Mouse (Mus musculus): Measurements from ENCODE around the gene AW549877. TPM values are rescaled to one million over a fixed set of nuclear protein-coding genes. Genes with fewer than 3 reads are reported as not detected.
A peak's percentile ranks its signal among the peaks of the same experiment; 100 is the strongest.

Gene AW549877
- polyA plus RNA-seq, 1 experiment from 2014 or later: 7.6 TPM

- Histone ChIP-seq H3K9ac (ENCODE audit: low read depth, low read length) (peak overlapping the region; percentile 72), H3K27me3 (ENCODE audit: control insufficient read depth, insufficient read depth, low read depth, low read length) (no peaks in the 10 kb centered on the region), H3K4me3 (ENCODE audit: low read depth, low read length) (peak overlapping the region; percentile 90), H3K36me3 (ENCODE audit: control insufficient read depth, insufficient read depth) (peaks cover under 1% of the 10 kb centered on the region; the same call in 1 of the 2 replicates), H3K9me3 (replicated peaks; ENCODE audit: control insufficient read depth, low read length) (no peaks in the 10 kb centered on the region), H3K27ac (ENCODE audit: low read length) (peak overlapping the region; percentile 73), H3K4me1 (ENCODE audit: control insufficient read depth, low read depth, low read length) (peaks cover 3% of the 10 kb centered on the region), H3K4me2 (ENCODE audit: low read depth, low read length) (peak overlapping the region; percentile 86)
- WGBS (ENCODE audit: insufficient replicate concordance): 18% methylated on average over 14 of the region's 14 CpGs
- ATAC-seq (ENCODE audit: low read depth): no peak
Observed at GRCm38 (mm10) chr15:3996267-3997010, 895 bp upstream of the AW549877 start.

GRCm38 (mm10) chr15:3994852-3995447 lies 594 bp downstream of the AW549877 start:
- peak overlapping the region; percentile 87 for H3K9ac ChIP-seq (ENCODE audit: low read depth, low read length)
- peaks cover 3% of the 10 kb centered on the region for H3K4me1 ChIP-seq (ENCODE audit: control insufficient read depth, low read depth, low read length)
- peaks cover 9% of the 10 kb centered on the region; the same call in 1 of the 2 replicates for H3K36me3 ChIP-seq (ENCODE audit: control insufficient read depth, insufficient read depth)
- ATAC-seq (ENCODE audit: low read depth): no peak
- H3K27ac ChIP-seq (ENCODE audit: low read length): peak overlapping the region; percentile 93
- peak overlapping the region; percentile 90 for H3K4me3 ChIP-seq (ENCODE audit: low read depth, low read length)
- H3K9me3 ChIP-seq (replicated peaks; ENCODE audit: control insufficient read depth, low read length): no peaks in the 10 kb centered on the region
- peak overlapping the region; percentile 54 for H3K4me2 ChIP-seq (ENCODE audit: low read depth, low read length)
- no peaks in the 10 kb centered on the region for H3K27me3 ChIP-seq (ENCODE audit: control insufficient read depth, insufficient read depth, low read depth, low read length)
- WGBS (ENCODE audit: insufficient replicate concordance): 17% methylated on average over 14 of the region's 14 CpGs

DNA sequence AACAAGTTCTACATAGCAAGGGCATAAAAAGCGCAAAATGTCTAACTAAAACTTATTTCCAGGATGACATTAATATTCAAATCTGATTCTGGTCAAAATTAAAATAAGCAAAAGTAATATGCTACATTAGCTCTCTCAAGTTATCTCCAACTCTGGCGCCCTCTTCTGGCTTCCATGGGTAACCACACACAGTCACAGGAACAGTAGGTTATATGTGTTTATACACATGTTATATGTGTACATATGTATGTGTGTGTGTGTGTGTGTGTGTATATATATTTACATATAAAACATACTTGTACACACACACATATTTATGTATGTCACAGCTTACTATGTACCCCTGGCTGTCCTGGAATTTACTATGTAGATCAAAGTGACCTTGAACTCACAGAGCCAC lies 7.6 kb downstream of the AW549877 start:
- no peak overlapping the region for H3K4me2 ChIP-seq (ENCODE audit: low read depth, low read length)
- WGBS (ENCODE audit: insufficient replicate concordance): 53% methylated on average over 2 of the region's 2 CpGs
- H3K9ac ChIP-seq (ENCODE audit: low read depth, low read length): no peak overlapping the region
- H3K4me3 ChIP-seq (ENCODE audit: low read depth, low read length): no peak overlapping the region
- H3K9me3 ChIP-seq (replicated peaks; ENCODE audit: control insufficient read depth, low read length): no peaks in the 10 kb centered on the region
- no peak overlapping the region for H3K27ac ChIP-seq (ENCODE audit: low read length)
- H3K27me3 ChIP-seq (ENCODE audit: control insufficient read depth, insufficient read depth, low read depth, low read length): no peaks in the 10 kb centered on the region
- H3K4me1 ChIP-seq (ENCODE audit: control insufficient read depth, low read depth, low read length): no peaks in the 10 kb centered on the region
- H3K36me3 ChIP-seq (ENCODE audit: control insufficient read depth, insufficient read depth): peaks cover 11% of the 10 kb centered on the region
- no peak for ATAC-seq (ENCODE audit: low read depth)

DNA sequence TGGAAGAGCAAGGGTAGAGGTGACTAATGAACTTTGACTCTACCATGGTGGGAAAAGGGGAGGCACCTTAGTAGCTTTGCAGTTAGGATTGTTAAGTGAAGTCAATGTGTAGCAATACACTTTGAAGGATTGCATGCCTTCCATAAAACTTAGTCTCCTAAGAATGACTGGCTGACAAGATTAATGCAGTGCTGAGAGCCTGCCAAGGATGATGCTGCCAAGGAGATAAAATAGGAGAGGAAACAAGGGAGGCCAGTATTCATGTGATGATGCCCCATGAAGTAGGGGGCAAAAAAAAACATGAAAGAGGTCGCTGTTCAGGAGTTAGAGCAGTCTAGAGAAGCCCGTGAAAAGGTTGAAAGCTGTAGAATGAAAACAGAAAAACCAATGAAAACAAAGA lies 10.7 kb downstream of the AW549877 start:
- peaks cover 3% of the 10 kb centered on the region for H3K4me1 ChIP-seq (ENCODE audit: control insufficient read depth, low read depth, low read length)
- no peak overlapping the region for H3K4me3 ChIP-seq (ENCODE audit: low read depth, low read length)
- no peak for ATAC-seq (ENCODE audit: low read depth)
- 71% methylated on average over 2 of the region's 2 CpGs for WGBS (ENCODE audit: insufficient replicate concordance)
- H3K27me3 ChIP-seq (ENCODE audit: control insufficient read depth, insufficient read depth, low read depth, low read length): no peaks in the 10 kb centered on the region
- no peak overlapping the region for H3K27ac ChIP-seq (ENCODE audit: low read length)
- no peak overlapping the region for H3K9ac ChIP-seq (ENCODE audit: low read depth, low read length)
- peaks cover 2% of the 10 kb centered on the region for H3K36me3 ChIP-seq (ENCODE audit: control insufficient read depth, insufficient read depth)
- no peak overlapping the region for H3K4me2 ChIP-seq (ENCODE audit: low read depth, low read length)
- no peaks in the 10 kb centered on the region for H3K9me3 ChIP-seq (replicated peaks; ENCODE audit: control insufficient read depth, low read length)

GRCm38 (mm10) chr15:3982732-3983131 lies 12.8 kb downstream of the AW549877 start:
- peaks cover 7% of the 10 kb centered on the region for H3K4me1 ChIP-seq (ENCODE audit: control insufficient read depth, low read depth, low read length)
- H3K4me2 ChIP-seq (ENCODE audit: low read depth, low read length): no peak overlapping the region
- no peaks in the 10 kb centered on the region for H3K9me3 ChIP-seq (replicated peaks; ENCODE audit: control insufficient read depth, low read length)
- H3K36me3 ChIP-seq (ENCODE audit: control insufficient read depth, insufficient read depth): peaks cover 2% of the 10 kb centered on the region; the same call in 1 of the 2 replicates
- H3K27me3 ChIP-seq (ENCODE audit: control insufficient read depth, insufficient read depth, low read depth, low read length): no peaks in the 10 kb centered on the region
- no peak overlapping the region for H3K4me3 ChIP-seq (ENCODE audit: low read depth, low read length)
- WGBS (ENCODE audit: insufficient replicate concordance): 58% methylated on average over 5 of the region's 5 CpGs
- no peak for ATAC-seq (ENCODE audit: low read depth)
- H3K27ac ChIP-seq (ENCODE audit: low read length): no peak overlapping the region
- no peak overlapping the region for H3K9ac ChIP-seq (ENCODE audit: low read depth, low read length)

DNA sequence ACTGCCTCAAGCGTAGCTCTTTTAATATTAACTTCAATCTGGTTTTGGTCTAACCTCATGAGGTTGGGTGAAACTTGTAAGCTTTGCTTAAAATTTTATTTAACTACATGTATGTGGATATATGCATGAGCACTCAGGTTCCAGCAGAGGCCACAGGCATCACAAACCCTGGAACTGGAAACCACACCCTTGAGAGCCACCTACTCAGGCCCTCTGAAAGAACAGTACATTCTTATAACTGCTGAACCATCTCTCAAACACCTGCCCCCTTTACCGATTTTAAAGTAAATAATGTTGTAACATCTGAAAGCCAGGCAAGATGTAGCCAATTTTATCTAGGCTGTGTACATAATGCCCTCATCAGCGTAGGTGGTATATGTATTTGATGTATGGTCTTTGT lies 15.7 kb downstream of the AW549877 start:
- Histone ChIP-seq H3K4me2 (ENCODE audit: low read depth, low read length) (peak overlapping the region; percentile 78), H3K9me3 (replicated peaks; ENCODE audit: control insufficient read depth, low read length) (no peaks in the 10 kb centered on the region), H3K4me1 (ENCODE audit: control insufficient read depth, low read depth, low read length) (peaks cover 7% of the 10 kb centered on the region), H3K27ac (ENCODE audit: low read length) (peak overlapping the region; percentile 82), H3K36me3 (ENCODE audit: control insufficient read depth, insufficient read depth) (no peaks in the 10 kb centered on the region), H3K27me3 (ENCODE audit: control insufficient read depth, insufficient read depth, low read depth, low read length) (no peaks in the 10 kb centered on the region), H3K4me3 (ENCODE audit: low read depth, low read length) (peak overlapping the region; percentile 70), H3K9ac (ENCODE audit: low read depth, low read length) (peak overlapping the region; percentile 74; the same call in 1 of the 2 replicates)
- ATAC-seq (ENCODE audit: low read depth): peak; percentile 43; the same call in 1 of the 2 replicates
- 63% methylated on average over 3 of the region's 3 CpGs for WGBS (ENCODE audit: insufficient replicate concordance)

DNA sequence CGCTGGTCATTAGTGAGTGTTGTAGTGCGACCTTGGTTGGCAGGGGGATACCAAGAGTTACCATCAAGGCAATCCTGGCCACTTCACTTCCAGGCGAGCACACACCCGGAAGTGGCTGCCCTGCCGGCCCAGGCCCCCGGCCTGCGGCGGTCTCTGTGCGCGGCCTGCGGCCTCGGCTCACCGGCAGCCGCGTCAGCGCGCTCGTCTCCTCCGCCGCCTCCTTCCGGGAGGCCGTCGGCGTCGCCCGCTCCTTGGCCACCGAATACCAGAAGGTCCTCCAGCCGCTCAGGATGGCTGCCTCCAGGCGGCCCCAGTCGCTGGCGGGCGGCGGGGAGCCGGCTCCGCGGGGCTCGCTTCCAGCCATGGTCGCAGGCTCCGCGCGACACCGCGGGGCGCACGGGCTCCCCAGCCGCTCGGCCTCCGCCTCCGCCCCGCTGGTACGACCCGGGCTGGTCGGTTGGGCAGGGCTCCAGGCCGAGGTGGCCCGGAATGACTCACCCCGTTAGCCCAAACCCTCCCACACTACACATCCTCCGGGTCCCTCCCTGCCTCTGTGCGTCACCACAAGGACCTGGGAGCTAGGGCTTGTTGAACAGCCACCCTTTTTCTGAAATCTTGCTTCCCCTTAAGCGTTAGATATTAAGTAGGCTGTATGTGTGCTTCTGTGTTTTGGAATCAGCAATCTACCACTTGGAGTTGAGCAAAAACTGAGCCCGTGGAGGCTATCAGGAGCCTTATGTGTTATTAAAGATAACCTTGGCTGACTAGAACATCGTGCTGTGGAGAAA lies 16.3 kb downstream of the AW549877 start, which contains the start of gene Fbxo4:
Gene Fbxo4 (minus strand): TSS at position 513 of the 788 bp plus-strand sequence.
- 1% methylated on average over 59 of the region's 61 CpGs for WGBS (ENCODE audit: insufficient replicate concordance)
- Histone ChIP-seq H3K9ac (ENCODE audit: low read depth, low read length) (peak within 1 kb of the TSS; percentile 74), H3K36me3 (ENCODE audit: control insufficient read depth, insufficient read depth) (no peaks in the 10 kb centered on the region), H3K27ac (ENCODE audit: low read length) (peak within 1 kb of the TSS; percentile 82), H3K4me3 (ENCODE audit: low read depth, low read length) (peak within 1 kb of the TSS; percentile 70), H3K4me1 (ENCODE audit: control insufficient read depth, low read depth, low read length) (peaks cover 7% of the 10 kb centered on the region), H3K9me3 (replicated peaks; ENCODE audit: control insufficient read depth, low read length) (no peaks in the 10 kb centered on the region), H3K27me3 (ENCODE audit: control insufficient read depth, insufficient read depth, low read depth, low read length) (no peaks in the 10 kb centered on the region), H3K4me2 (ENCODE audit: low read depth, low read length) (peak within 1 kb of the TSS; percentile 78)
- ATAC-seq (ENCODE audit: low read depth): peak; percentile 95

- Histone ChIP-seq H3K4me3 (ENCODE audit: low read depth, low read length) (no peak overlapping the region), H3K27ac (ENCODE audit: low read length) (no peak overlapping the region), H3K9me3 (replicated peaks; ENCODE audit: control insufficient read depth, low read length) (no peaks in the 10 kb centered on the region), H3K4me2 (ENCODE audit: low read depth, low read length) (no peak overlapping the region), H3K36me3 (ENCODE audit: control insufficient read depth, insufficient read depth) (no peaks in the 10 kb centered on the region), H3K9ac (ENCODE audit: low read depth, low read length) (no peak overlapping the region), H3K27me3 (ENCODE audit: control insufficient read depth, insufficient read depth, low read depth, low read length) (no peaks in the 10 kb centered on the region), H3K4me1 (ENCODE audit: control insufficient read depth, low read depth, low read length) (peaks cover 7% of the 10 kb centered on the region)
- ATAC-seq (ENCODE audit: low read depth): no peak
- 71% methylated on average over 2 of the region's 2 CpGs for WGBS (ENCODE audit: insufficient replicate concordance)
Observed at GRCm38 (mm10) chr15:3978279-3978678, 17.3 kb downstream of the AW549877 start.
